Mouse (Mus musculus) left cerebral cortex, postnatal 10 days (tissue): Measurements from ENCODE around the gene Zfp810. TPM values are rescaled to one million over a fixed set of nuclear protein-coding genes. Genes with fewer than 3 reads are reported as not detected.
A peak's percentile ranks its signal among the peaks of the same experiment; 100 is the strongest.

Experiments used
- DNase-seq, 2 experiments: peaks; one replicate each; pipeline ENCODE4 v3.0.0; 2021 to 2022; ENCODE audit warnings: low spot score in 2 of 2, mixed read lengths in 1 of 2; ENCODE audit errors: extremely low spot score in 1 of 2
- intact Hi-C: fragments of 180-260 bp; cut with DNase I; formaldehyde crosslinking; loops from one replicate; pipeline ENCODE4 v1.15.1; 2025
- total RNA-seq, 2 experiments: library from RNA; stranded (reverse); gene quantifications; 2 replicates each; pipeline ENCODE4 v1.2.3; 2021

The Zfp810 gene
- total RNA-seq, 2 experiments from 2014 or later, result 22.1 to 25.5 TPM

- intact Hi-C loops, result no loop called here
- no peak for DNase-seq
Measured at GRCm38 (mm10) chr9:22268886-22269285, 38.6 kb downstream of the Zfp810 start.

GRCm38 (mm10) chr9:22262611-22263010 is 44.8 kb downstream of the Zfp810 start:
- intact Hi-C loops, result no loop called here
- no peak for DNase-seq

GRCm38 (mm10) chr9:22261594-22261993 is 45.9 kb downstream of the Zfp810 start:
- DNase-seq, result no peak
- intact Hi-C loops, result no loop called here

- no peak for DNase-seq
- intact Hi-C loops, result no loop called here
Measured at GRCm38 (mm10) chr9:22260092-22260422, 47.4 kb downstream of the Zfp810 start.

- peak; percentile 39 to 74 for DNase-seq
- intact Hi-C loops, result no loop called here
Measured at GRCm38 (mm10) chr9:22259184-22260091, 48.0 kb downstream of the Zfp810 start, which contains the start of gene Zfp599. TSS of gene Zfp599 (minus strand) at chr9:22259895.

GRCm38 (mm10) chr9:22258784-22259183 is 48.7 kb downstream of the Zfp810 start:
- DNase-seq, result no peak
- intact Hi-C loops, result no loop called here

GRCm38 (mm10) chr9:22256579-22256978 is 50.9 kb downstream of the Zfp810 start:
- intact Hi-C loops, result no loop called here
- DNase-seq, result no peak

GRCm38 (mm10) chr9:22244242-22244641 is 63.2 kb downstream of the Zfp810 start:
- intact Hi-C loops, result no loop called here
- no peak for DNase-seq

- intact Hi-C loops, result no loop called here
- DNase-seq, result no peak
Measured at GRCm38 (mm10) chr9:22240001-22240400, 67.4 kb downstream of the Zfp810 start.

GRCm38 (mm10) chr9:22230556-22230955 is 76.9 kb downstream of the Zfp810 start:
- intact Hi-C loops, result no loop called here
- no peak for DNase-seq

GRCm38 (mm10) chr9:22230061-22230460 is 77.4 kb downstream of the Zfp810 start:
- intact Hi-C loops, result no loop called here
- no peak for DNase-seq

- no peak for DNase-seq
- intact Hi-C loops, result loop anchor here (5.0 kb wide), 1 partner anchor 178 kb away; no protein-coding TSS in a partner anchor
Measured at GRCm38 (mm10) chr9:22229386-22230026, 77.9 kb downstream of the Zfp810 start.

GRCm38 (mm10) chr9:22226846-22227245 is 80.6 kb downstream of the Zfp810 start:
- intact Hi-C loops, result loop anchor here (5.0 kb wide), 1 partner anchor 180 kb away; no protein-coding TSS in a partner anchor
- no peak for DNase-seq

Other genes starting within 250 kb of the Zfp810 start
- under 1 TPM; 0.85 to 0.94 TPM for gene Gm49318, start 236.4 kb downstream of the Zfp810 start, total RNA-seq
- gene Zfp653, start 236.3 kb downstream of the Zfp810 start, total RNA-seq, result 10 to 100 TPM; 20.7 to 20.8 TPM
- gene Ecsit, start 222.2 kb downstream of the Zfp810 start, total RNA-seq, result 10 to 100 TPM; 40.5 to 42.8 TPM
- gene Cnn1, start 208.4 kb downstream of the Zfp810 start, total RNA-seq, result under 1 TPM; 0.20 to 0.39 TPM
- 10 to 100 TPM; 63.0 to 63.7 TPM for gene Elof1, start 190.5 kb downstream of the Zfp810 start, total RNA-seq
- gene Acp5, start 171.9 kb downstream of the Zfp810 start, total RNA-seq, result under 1 TPM; 0.61 to 0.75 TPM
- 10 to 100 TPM; 40.9 to 42.3 TPM for gene Pigyl, start 150.8 kb downstream of the Zfp810 start, total RNA-seq
- under 1 TPM; 0.21 to 0.39 TPM for gene Zfp872, start 119.6 kb downstream of the Zfp810 start, total RNA-seq
- gene Zfp809, start 81.9 kb downstream of the Zfp810 start, total RNA-seq, result 10 to 100 TPM; 13.6 to 15.6 TPM
- 1 to 10 TPM; 3.7 to 4.2 TPM for gene Zfp599, start 47.8 kb downstream of the Zfp810 start, total RNA-seq
- 1 to 10 TPM; 4.0 to 5.9 TPM for gene Anln, start 81.5 kb upstream of the Zfp810 start, total RNA-seq
- gene 9530077C05Rik, start 103.9 kb upstream of the Zfp810 start, total RNA-seq, result 1 to 10 TPM; 7.8 to 8.9 TPM
- gene Gm17545, start 146.6 kb upstream of the Zfp810 start, total RNA-seq, result not detected
- 10 to 100 TPM; 41.0 to 44.1 TPM for gene Rp9, start 162.1 kb upstream of the Zfp810 start, total RNA-seq
- 10 to 100 TPM; 27.8 to 28.6 TPM for gene Bbs9, start 168.1 kb upstream of the Zfp810 start, total RNA-seq